Mouse (Mus musculus) limb, embryonic 14.5 days (tissue): ENCODE results near the gene Ctdsp2. TPM values are rescaled to one million over a fixed set of nuclear protein-coding genes. Genes with fewer than 3 reads are reported as not detected.
A peak's percentile ranks its signal among the peaks of the same experiment; 100 is the strongest.

Source experiments
- ATAC-seq: fragments of 200-750 bp; cut with Nextera tagmentation; 2 replicates; pipeline ENCODE4 v1.8.0; 2017; ENCODE audit warnings: low read depth, moderate number of reproducible peaks, moderate TSS enrichment; ENCODE audit not compliant: low FRiP score
- DNase-seq: peaks from one replicate; pipeline ENCODE4 v3.0.0-alpha.2; 2015; ENCODE audit warnings: low spot score
- H3K27ac ChIP-seq: fragments of 300-500 bp; sonication (generic); replicated peaks from 2 replicates; pipeline ENCODE4 v1.5.1; 2014; ENCODE audit warnings: low read depth, mild to moderate bottlenecking, low read length, moderate library complexity, mixed read lengths
- H3K27me3 ChIP-seq: fragments of 300-500 bp; sonication (generic); 2 replicates; pipeline ENCODE4 v1.6.1; 2014; ENCODE audit warnings: low read length, mixed read lengths; ENCODE audit not compliant: control insufficient read depth, insufficient read depth
- H3K36me3 ChIP-seq: fragments of 300-500 bp; sonication (generic); 2 replicates; pipeline ENCODE4 v1.6.1; 2014; ENCODE audit warnings: mild to moderate bottlenecking, low read length, moderate library complexity, mixed read lengths; ENCODE audit not compliant: control insufficient read depth, insufficient read depth
- H3K4me1 ChIP-seq: fragments of 300-500 bp; sonication (generic); 2 replicates; pipeline ENCODE4 v1.6.1; 2014; ENCODE audit warnings: antibody characterized with exemption, low read length, mixed read lengths; ENCODE audit not compliant: control insufficient read depth, insufficient read depth
- H3K4me2 ChIP-seq: fragments of 300-500 bp; sonication (generic); replicated peaks from 2 replicates; pipeline ENCODE4 v1.6.1; 2014; ENCODE audit warnings: low read depth, mild to moderate bottlenecking, low read length, moderate library complexity; ENCODE audit not compliant: severe bottlenecking
- H3K4me3 ChIP-seq: fragments of 300-500 bp; sonication (generic); replicated peaks from 2 replicates; pipeline ENCODE4 v1.5.1; 2014; ENCODE audit warnings: low read length
- H3K9ac ChIP-seq: fragments of 300-500 bp; sonication (generic); 2 replicates; pipeline ENCODE4 v1.6.1; 2014; ENCODE audit warnings: mild to moderate bottlenecking, low read depth, low read length, moderate library complexity; ENCODE audit not compliant: severe bottlenecking
- H3K9me3 ChIP-seq: fragments of 300-500 bp; sonication (generic); 2 replicates; pipeline ENCODE4 v1.6.1; 2016; ENCODE audit warnings: low read length; ENCODE audit not compliant: control insufficient read depth
- POLR2A ChIP-seq: fragments of 200-500 bp; IDR thresholded peaks from 2 replicates; pipeline ENCODE4 v1.8.0; 2012; ENCODE audit warnings: inconsistent platforms, mild to moderate bottlenecking, moderate library complexity, borderline replicate concordance; ENCODE audit not compliant: insufficient read depth, insufficient read length; ENCODE audit errors: extremely low read depth
- WGBS: fragments of 180-500 bp; shearing (Covaris S2); extraction: QIAGEN DNeasy Blood & Tissue Kit; methylation state at CpG from one replicate; pipeline ENCODE4 v1.1.7; 2014; 5-methylcytosine and 5-hydroxymethylcytosine counted together
- polyA plus RNA-seq, 2 experiments: library from polyadenylated mRNA; depleted of rRNA in 1 of 2; stranded (reverse) in 1 of 2; unstranded in 1 of 2; fragments of >200 nt; fragmentation: Nextera tagmentation in 1 of 2; extraction: Ambion mirVana in 1 of 2; gene quantifications; 2 replicates each; pipeline versions ENCODE4 v1.2.1 to v1.2.3; 2012 to 2014

Gene Ctdsp2
- polyA plus RNA-seq, 2 experiments = 143 to 230 TPM

- Histone ChIP-seq H3K4me1 (peaks cover 31% of the 10 kb centered on the region), H3K36me3 (peaks cover 53% of the 10 kb centered on the region), H3K9ac (no peak overlapping the region), H3K27ac (no peak overlapping the region), H3K27me3 (no peaks in the 10 kb centered on the region), H3K4me3 (no peak overlapping the region), H3K4me2 (no peak overlapping the region), H3K9me3 (no peaks in the 10 kb centered on the region)
- ATAC-seq (no peak), DNase-seq (no peak)
- WGBS = 40% methylated on average over 3 of the region's 3 CpGs
- no peak for TF ChIP-seq POLR2A
Measured at GRCm38 (mm10) chr10:126991676-126992075, 13.2 kb downstream of the Ctdsp2 start.

- H3K4me1 ChIP-seq = peaks cover 11% of the 10 kb centered on the region
- no peak for TF ChIP-seq POLR2A
Measured at GRCm38 (mm10) chr10:126993621-126994020, 15.1 kb downstream of the Ctdsp2 start.

GRCm38 (mm10) chr10:126997340-126998113 is 19.0 kb downstream of the Ctdsp2 start:
- DNase-seq (no peak), ATAC-seq (no peak)
- Histone ChIP-seq H3K4me3 (no peak overlapping the region), H3K27me3 (no peaks in the 10 kb centered on the region), H3K27ac (no peak overlapping the region), H3K36me3 (peaks cover 73% of the 10 kb centered on the region), H3K4me1 (no peaks in the 10 kb centered on the region), H3K9ac (no peak overlapping the region), H3K9me3 (no peaks in the 10 kb centered on the region), H3K4me2 (no peak overlapping the region)
- 57% methylated on average over 12 of the region's 13 CpGs for WGBS
- no peak for TF ChIP-seq POLR2A

More at GRCm38 (mm10) chr10:126993621-126994020, 15.1 kb downstream of the Ctdsp2 start:
- Histone ChIP-seq H3K4me3 (no peak overlapping the region), H3K27me3 (no peaks in the 10 kb centered on the region), H3K4me2 (no peak overlapping the region), H3K9ac (no peak overlapping the region), H3K36me3 (peaks cover 69% of the 10 kb centered on the region), H3K9me3 (no peaks in the 10 kb centered on the region), H3K27ac (no peak overlapping the region)
- DNase-seq (no peak), ATAC-seq (no peak)
- WGBS = 77% methylated on average over 3 of the region's 3 CpGs

GRCm38 (mm10) chr10:127000529-127000928 is 22.0 kb downstream of the Ctdsp2 start, which contains the start of gene Avil:
Avil (plus strand) TSS chr10:127000709.
- DNase-seq (no peak), ATAC-seq (peak; percentile 14; the same call in 1 of the 2 replicates)
- Histone ChIP-seq H3K36me3 (peaks cover 43% of the 10 kb centered on the region), H3K9me3 (no peaks in the 10 kb centered on the region), H3K4me2 (no peak within 1 kb of the TSS), H3K27ac (no peak within 1 kb of the TSS), H3K9ac (no peak within 1 kb of the TSS), H3K27me3 (no peaks in the 10 kb centered on the region), H3K4me1 (no peaks in the 10 kb centered on the region), H3K4me3 (no peak within 1 kb of the TSS)
- no peak for TF ChIP-seq POLR2A
- WGBS = 86% methylated on average over 5 of the region's 5 CpGs

GRCm38 (mm10) chr10:127001297-127001696 is 22.8 kb downstream of the Ctdsp2 start:
- no peak for ATAC-seq
- no peak for TF ChIP-seq POLR2A

More at GRCm38 (mm10) chr10:127001297-127001696, 22.8 kb downstream of the Ctdsp2 start:
- 83% methylated on average over 9 of the region's 9 CpGs for WGBS
- Histone ChIP-seq H3K4me2 (no peak overlapping the region), H3K27me3 (no peaks in the 10 kb centered on the region), H3K4me1 (no peaks in the 10 kb centered on the region), H3K27ac (no peak overlapping the region), H3K9ac (no peak overlapping the region), H3K9me3 (no peaks in the 10 kb centered on the region), H3K36me3 (peaks cover 35% of the 10 kb centered on the region), H3K4me3 (no peak overlapping the region)
- DNase-seq = no peak
